Mouse (Mus musculus) megakaryocyte, adult 5-6 weeks (primary cell): ENCODE data around the gene Ikzf2. TPM values are rescaled to one million over a fixed set of nuclear protein-coding genes. Genes with fewer than 3 reads are reported as not detected.
A peak's percentile ranks its signal among the peaks of the same experiment; 100 is the strongest.

Source experiments
- ATAC-seq: 2 replicates; pipeline ENCODE4 v1.8.0; 2016; ENCODE audit warnings: mild to moderate bottlenecking, inconsistent platforms; ENCODE audit not compliant: poor library complexity, severe bottlenecking
- total RNA-seq, 2 experiments: library from RNA; stranded (forward) in 1 of 2; stranded (reverse) in 1 of 2; fragments of 153-499, 151-499 nt in 1 of 2; fragments of 221-1000, 200-1000 nt in 1 of 2; gene quantifications; 2 replicates each; pipeline versions ENCODE4 v1.2.3 to v1.2.4; 2015 to 2017

Ikzf2 gene
- total RNA-seq, 2 experiments from 2014 or later: 6.7 to 8.8 TPM

GRCm38 (mm10) chr1:69600954-69601353 lies 86.1 kb downstream of the Ikzf2 start:
- ATAC-seq: no peak

GRCm38 (mm10) chr1:69599074-69599772 lies 87.8 kb downstream of the Ikzf2 start:
- no peak for ATAC-seq

GRCm38 (mm10) chr1:69591889-69592288 lies 95.2 kb downstream of the Ikzf2 start:
- no peak for ATAC-seq

GRCm38 (mm10) chr1:69591328-69591801 lies 95.7 kb downstream of the Ikzf2 start:
- no peak; the same call in 1 of the 2 replicates for ATAC-seq

GRCm38 (mm10) chr1:69585546-69585945 lies 101.5 kb downstream of the Ikzf2 start:
- ATAC-seq: no peak

- ATAC-seq: no peak
These were observed 102.9 kb downstream of the Ikzf2 start for GRCm38 (mm10) chr1:69583932-69584659.

- no peak for ATAC-seq
These were observed 108.1 kb downstream of the Ikzf2 start for GRCm38 (mm10) chr1:69578917-69579316.

- ATAC-seq: peak; percentile 47
These were observed 127.5 kb downstream of the Ikzf2 start for GRCm38 (mm10) chr1:69559443-69560090.

- ATAC-seq: no peak
These were observed 131.4 kb downstream of the Ikzf2 start for GRCm38 (mm10) chr1:69555636-69556151.

GRCm38 (mm10) chr1:69549987-69550386 lies 137.1 kb downstream of the Ikzf2 start:
- ATAC-seq: no peak

- no peak for ATAC-seq
These were observed 141.2 kb downstream of the Ikzf2 start for GRCm38 (mm10) chr1:69545885-69546253.

- peak; percentile 19; the same call in 1 of the 2 replicates for ATAC-seq
These were observed 141.7 kb downstream of the Ikzf2 start for GRCm38 (mm10) chr1:69545217-69545884.

GRCm38 (mm10) chr1:69543774-69544597 lies 143.1 kb downstream of the Ikzf2 start:
- no peak for ATAC-seq

GRCm38 (mm10) chr1:69542546-69542945 lies 144.5 kb downstream of the Ikzf2 start:
- ATAC-seq: no peak

GRCm38 (mm10) chr1:69538663-69539062 lies 148.4 kb downstream of the Ikzf2 start:
- ATAC-seq: no peak

- no peak for ATAC-seq
These were observed 149.4 kb downstream of the Ikzf2 start for GRCm38 (mm10) chr1:69537619-69538018.

- ATAC-seq: no peak
These were observed 151.5 kb downstream of the Ikzf2 start for GRCm38 (mm10) chr1:69535507-69535906.

- ATAC-seq: no peak
These were observed 154.0 kb downstream of the Ikzf2 start for GRCm38 (mm10) chr1:69533048-69533447.

GRCm38 (mm10) chr1:69528696-69529095 lies 158.3 kb downstream of the Ikzf2 start:
- no peak for ATAC-seq

- no peak for ATAC-seq
These were observed 165.4 kb downstream of the Ikzf2 start for GRCm38 (mm10) chr1:69521656-69522055.
